Mouse (Mus musculus) liver, postnatal 0 days (tissue): Measurements from ENCODE around the gene Ccn5.

Experiments used
- CTCF ChIP-seq: sonication (generic); IDR thresholded peaks from 2 replicates; pipeline ENCODE4 v1.5.1; 2016; ENCODE audit warnings: antibody characterized with exemption, low read depth
- EP300 ChIP-seq: IDR thresholded peaks from 2 replicates; pipeline ENCODE4 v1.6.1; 2016; ENCODE audit warnings: antibody characterized with exemption, low read depth, mild to moderate bottlenecking

DNA sequence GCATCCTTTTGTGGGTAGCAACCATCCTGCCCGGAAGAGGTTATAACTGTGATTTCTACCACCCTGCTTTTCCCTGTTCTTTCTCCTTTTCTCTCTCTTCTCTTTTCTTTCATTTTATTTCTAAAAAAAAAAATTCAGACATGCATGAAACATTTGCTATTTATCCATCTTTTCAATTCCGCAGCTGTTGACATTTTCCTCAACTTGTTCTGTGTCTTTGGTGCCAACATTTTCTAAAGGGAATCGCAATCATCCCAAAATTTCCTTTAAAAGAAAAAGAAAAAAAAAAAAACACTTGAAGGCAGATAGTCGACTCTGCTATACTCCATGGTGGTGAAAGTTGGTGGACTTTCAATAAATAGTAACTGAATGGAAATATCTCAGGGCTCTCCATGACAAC lies 11.5 kb upstream of the Ccn5 start:
- no peak for TF ChIP-seq CTCF
- no peak for TF ChIP-seq EP300
